Mouse (Mus musculus): ENCODE results near the gene H2-DMb2. TPM values are rescaled to one million over a fixed set of nuclear protein-coding genes. Genes with fewer than 3 reads are reported as not detected.
A peak's percentile ranks its signal among the peaks of the same experiment; 100 is the strongest.

H2-DMb2 gene
- polyA plus RNA-seq, 1 experiment from 2014 or later: 0.40 TPM

DNA sequence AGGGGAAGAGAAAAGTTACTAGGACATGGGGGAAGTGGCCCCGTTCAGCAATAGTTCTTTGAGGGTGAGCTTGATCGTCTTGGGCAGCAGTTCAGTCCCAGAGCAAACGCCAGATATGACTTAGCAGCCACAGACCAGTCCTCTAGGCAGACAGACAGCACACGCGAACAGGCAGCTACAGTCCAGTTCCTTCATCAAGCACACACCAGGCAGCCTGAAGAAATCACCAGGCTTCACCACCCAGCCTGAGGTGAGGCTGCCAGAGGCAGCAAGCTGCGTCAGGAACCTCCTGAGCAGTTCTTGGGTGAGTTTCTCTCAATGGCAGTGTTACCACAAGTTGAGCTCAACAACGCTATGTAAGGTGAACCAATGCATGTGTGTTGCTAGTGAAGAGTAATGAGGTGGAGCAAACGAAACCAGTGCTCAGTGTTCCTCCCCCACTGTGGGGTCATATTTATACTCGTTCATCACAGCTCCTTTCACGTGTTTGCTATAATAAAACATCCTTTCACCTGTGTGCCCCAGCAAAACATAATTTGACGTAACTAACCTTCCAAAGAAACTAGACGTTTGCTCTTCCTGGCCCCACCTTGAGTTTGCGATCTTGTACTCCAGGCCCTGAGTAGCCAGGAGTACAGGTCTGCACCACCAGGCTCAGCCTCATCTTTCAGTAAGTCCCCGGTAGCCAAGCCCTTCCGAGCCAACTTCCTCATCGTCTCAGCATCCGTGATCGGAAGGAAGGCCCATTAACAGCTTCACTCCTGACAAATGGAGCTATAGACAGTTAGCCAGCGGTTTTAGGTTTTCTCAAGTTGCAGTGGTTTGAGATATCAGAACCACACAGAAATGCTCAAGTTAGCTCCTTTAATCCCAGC is 12.8 kb upstream of the H2-DMb2 start:
- H3K9me3 ChIP-seq (replicated peaks): no peaks in the 10 kb centered on the region
- H3K4me3 ChIP-seq: no peak overlapping the region
- no peaks in the 10 kb centered on the region for H3K27me3 ChIP-seq (ENCODE audit: low read depth, poor library complexity, severe bottlenecking)
- DNase-seq (ENCODE audit: low spot score): no peak
- H3K4me1 ChIP-seq: peaks cover 41% of the 10 kb centered on the region
- H3K27ac ChIP-seq: no peak overlapping the region
- peaks cover 12% of the 10 kb centered on the region for H3K36me3 ChIP-seq
- WGBS: 83% methylated on average over 19 of the region's 19 CpGs

DNA sequence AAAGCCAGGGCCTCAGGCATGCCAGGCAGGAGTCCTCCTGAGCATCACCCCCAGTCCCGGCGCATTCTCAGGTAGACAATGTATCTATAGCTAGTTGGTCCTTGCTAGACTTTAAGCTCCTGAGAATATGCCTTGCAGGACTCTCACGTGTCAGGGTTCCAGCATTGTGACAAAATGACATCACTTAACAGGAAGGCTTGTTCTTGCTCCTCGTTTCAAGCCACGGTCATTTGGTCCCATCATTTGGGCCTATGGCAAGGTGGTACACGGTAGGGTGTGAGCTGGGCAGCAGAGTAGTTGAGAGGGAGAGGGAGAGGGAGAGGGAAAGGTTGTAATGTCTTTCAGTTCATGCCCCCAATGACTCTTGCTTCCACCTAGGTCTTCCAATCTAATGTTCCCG is 11.2 kb upstream of the H2-DMb2 start:
- Histone ChIP-seq H3K4me3 (no peak overlapping the region), H3K9me3 (replicated peaks) (no peaks in the 10 kb centered on the region), H3K36me3 (no peaks in the 10 kb centered on the region), H3K4me1 (peaks cover 45% of the 10 kb centered on the region), H3K27me3 (ENCODE audit: low read depth, poor library complexity, severe bottlenecking) (peaks cover 14% of the 10 kb centered on the region), H3K27ac (no peak overlapping the region)
- WGBS: 83% methylated on average over 7 of the region's 7 CpGs
- no peak for DNase-seq (ENCODE audit: low spot score)

DNA sequence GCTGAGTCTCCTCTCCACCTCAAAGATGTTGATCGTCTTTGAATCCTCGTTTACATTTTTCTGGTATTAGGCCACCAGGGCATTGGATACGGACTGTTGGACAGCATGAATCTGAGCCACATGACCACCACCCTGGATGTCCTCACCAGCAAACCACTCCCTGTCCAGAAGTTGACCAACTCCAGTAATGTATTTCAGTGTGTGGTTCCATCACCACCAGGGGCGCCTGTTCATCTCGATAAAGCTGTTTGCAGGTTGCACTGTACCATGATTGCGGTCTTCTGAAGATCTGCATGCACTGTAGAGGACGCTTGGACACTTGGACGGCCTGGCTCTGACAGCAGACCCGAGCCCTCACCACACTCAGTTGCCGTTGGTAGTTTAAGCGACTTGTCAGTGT is 9.8 kb upstream of the H2-DMb2 start:
- 83% methylated on average over 11 of the region's 11 CpGs for WGBS
- Histone ChIP-seq H3K27me3 (ENCODE audit: low read depth, poor library complexity, severe bottlenecking) (peaks cover 27% of the 10 kb centered on the region), H3K9me3 (replicated peaks) (no peaks in the 10 kb centered on the region), H3K4me3 (no peak overlapping the region), H3K4me1 (peaks cover 33% of the 10 kb centered on the region), H3K27ac (no peak overlapping the region), H3K36me3 (no peaks in the 10 kb centered on the region)
- no peak for DNase-seq (ENCODE audit: low spot score)

DNA sequence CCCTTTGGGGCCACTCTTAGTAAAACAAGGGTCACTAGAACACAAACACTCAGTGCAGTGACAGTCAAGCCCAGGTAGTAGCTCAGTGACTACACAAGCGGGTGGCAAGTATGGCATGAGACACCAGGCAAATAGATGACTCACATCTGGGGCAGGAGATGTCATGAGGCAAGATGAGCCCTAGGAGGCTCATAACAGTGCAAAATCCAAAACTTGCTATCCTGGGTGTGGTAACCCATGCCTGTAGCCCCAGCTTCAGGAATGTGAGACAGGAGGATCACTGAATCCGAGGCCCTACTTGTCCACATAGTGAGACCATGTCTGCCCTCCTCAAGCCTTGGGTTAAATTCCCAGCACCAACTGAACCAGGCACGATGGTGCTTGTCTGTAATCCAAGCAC is 8.7 kb upstream of the H2-DMb2 start:
- no peak for DNase-seq (ENCODE audit: low spot score)
- H3K4me3 ChIP-seq: no peak overlapping the region
- WGBS: 83% methylated on average over 3 of the region's 3 CpGs

GRCm38 (mm10) chr17:34135297-34136224 is 7.5 kb upstream of the H2-DMb2 start:
- H3K27ac ChIP-seq: peak overlapping the region; percentile 46; the same call in 1 of the 2 replicates
- 7% methylated on average over 31 of the region's 31 CpGs for WGBS
- peak; percentile 100 for DNase-seq (ENCODE audit: low spot score)

More for the DNA sequence above, 8.7 kb upstream of the H2-DMb2 start:
- Histone ChIP-seq H3K27me3 (ENCODE audit: low read depth, poor library complexity, severe bottlenecking) (peaks cover 39% of the 10 kb centered on the region), H3K36me3 (no peaks in the 10 kb centered on the region), H3K4me1 (peaks cover 26% of the 10 kb centered on the region), H3K27ac (no peak overlapping the region), H3K9me3 (replicated peaks) (no peaks in the 10 kb centered on the region)

GRCm38 (mm10) chr17:34137601-34138000 is 5.5 kb upstream of the H2-DMb2 start:
- Histone ChIP-seq H3K4me3 (no peak overlapping the region), H3K27me3 (ENCODE audit: low read depth, poor library complexity, severe bottlenecking) (peaks cover 60% of the 10 kb centered on the region), H3K9me3 (replicated peaks) (no peaks in the 10 kb centered on the region), H3K36me3 (no peaks in the 10 kb centered on the region), H3K27ac (no peak overlapping the region), H3K4me1 (peaks cover 27% of the 10 kb centered on the region)
- no peak for DNase-seq (ENCODE audit: low spot score)
- WGBS: 75% methylated on average over 7 of the region's 7 CpGs

More at GRCm38 (mm10) chr17:34135297-34136224, 7.5 kb upstream of the H2-DMb2 start:
- Histone ChIP-seq H3K4me1 (peaks cover 25% of the 10 kb centered on the region), H3K4me3 (peak overlapping the region; percentile 48), H3K27me3 (ENCODE audit: low read depth, poor library complexity, severe bottlenecking) (peaks cover 50% of the 10 kb centered on the region), H3K9me3 (replicated peaks) (no peaks in the 10 kb centered on the region), H3K36me3 (no peaks in the 10 kb centered on the region)

DNA sequence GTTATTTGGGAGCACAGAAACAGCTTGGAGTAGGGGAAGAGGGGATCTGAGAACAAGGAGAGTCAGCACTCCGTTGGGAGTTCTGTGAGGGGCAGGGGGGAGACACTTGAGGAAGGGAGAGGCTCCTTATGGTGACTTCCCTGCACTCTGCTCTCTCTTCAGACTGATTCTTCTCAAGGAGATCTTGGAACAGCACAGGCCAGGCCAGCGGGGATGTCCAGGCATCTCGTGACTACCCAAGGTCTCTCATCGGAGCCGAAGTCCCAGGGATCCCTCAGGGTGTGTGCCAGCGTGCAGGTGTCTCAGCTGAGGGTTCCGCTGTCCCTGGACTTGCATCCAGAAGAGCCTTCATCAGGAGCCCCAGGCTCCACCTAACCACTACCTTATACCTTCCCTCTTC is 4.5 kb upstream of the H2-DMb2 start:
- Histone ChIP-seq H3K27me3 (ENCODE audit: low read depth, poor library complexity, severe bottlenecking) (peaks cover 60% of the 10 kb centered on the region), H3K4me3 (peak overlapping the region; percentile 42; the same call in 1 of the 2 replicates), H3K27ac (no peak overlapping the region), H3K9me3 (replicated peaks) (no peaks in the 10 kb centered on the region), H3K36me3 (no peaks in the 10 kb centered on the region), H3K4me1 (peaks cover 36% of the 10 kb centered on the region)
- DNase-seq (ENCODE audit: low spot score): no peak
- 79% methylated on average over 7 of the region's 7 CpGs for WGBS

- DNase-seq (ENCODE audit: low spot score): peak; percentile 58
- peaks cover 60% of the 10 kb centered on the region for H3K27me3 ChIP-seq (ENCODE audit: low read depth, poor library complexity, severe bottlenecking)
- peak overlapping the region; percentile 42 for H3K4me3 ChIP-seq
- no peaks in the 10 kb centered on the region for H3K36me3 ChIP-seq
- H3K27ac ChIP-seq: no peak overlapping the region
- H3K4me1 ChIP-seq: peaks cover 36% of the 10 kb centered on the region
- no peaks in the 10 kb centered on the region for H3K9me3 ChIP-seq (replicated peaks)
- under 1% methylated on average over 16 of the region's 16 CpGs for WGBS
Observed at GRCm38 (mm10) chr17:34139416-34139815, 3.7 kb upstream of the H2-DMb2 start.

GRCm38 (mm10) chr17:34140240-34140639 is 2.9 kb upstream of the H2-DMb2 start:
- WGBS: 10% methylated on average over 5 of the region's 5 CpGs
- Histone ChIP-seq H3K27ac (no peak overlapping the region), H3K27me3 (ENCODE audit: low read depth, poor library complexity, severe bottlenecking) (peaks cover 60% of the 10 kb centered on the region), H3K36me3 (no peaks in the 10 kb centered on the region), H3K9me3 (replicated peaks) (no peaks in the 10 kb centered on the region), H3K4me3 (peak overlapping the region; percentile 42; the same call in 1 of the 2 replicates), H3K4me1 (peaks cover 36% of the 10 kb centered on the region)
- DNase-seq (ENCODE audit: low spot score): no peak

- Histone ChIP-seq H3K27me3 (ENCODE audit: low read depth, poor library complexity, severe bottlenecking) (peaks cover 52% of the 10 kb centered on the region), H3K4me3 (no peak overlapping the region), H3K9me3 (replicated peaks) (no peaks in the 10 kb centered on the region), H3K4me1 (peaks cover 27% of the 10 kb centered on the region), H3K27ac (no peak overlapping the region), H3K36me3 (no peaks in the 10 kb centered on the region)
- DNase-seq (ENCODE audit: low spot score): no peak
- WGBS: 68% methylated on average over 4 of the region's 4 CpGs
Observed at GRCm38 (mm10) chr17:34141448-34141847, 1.7 kb upstream of the H2-DMb2 start.

DNA sequence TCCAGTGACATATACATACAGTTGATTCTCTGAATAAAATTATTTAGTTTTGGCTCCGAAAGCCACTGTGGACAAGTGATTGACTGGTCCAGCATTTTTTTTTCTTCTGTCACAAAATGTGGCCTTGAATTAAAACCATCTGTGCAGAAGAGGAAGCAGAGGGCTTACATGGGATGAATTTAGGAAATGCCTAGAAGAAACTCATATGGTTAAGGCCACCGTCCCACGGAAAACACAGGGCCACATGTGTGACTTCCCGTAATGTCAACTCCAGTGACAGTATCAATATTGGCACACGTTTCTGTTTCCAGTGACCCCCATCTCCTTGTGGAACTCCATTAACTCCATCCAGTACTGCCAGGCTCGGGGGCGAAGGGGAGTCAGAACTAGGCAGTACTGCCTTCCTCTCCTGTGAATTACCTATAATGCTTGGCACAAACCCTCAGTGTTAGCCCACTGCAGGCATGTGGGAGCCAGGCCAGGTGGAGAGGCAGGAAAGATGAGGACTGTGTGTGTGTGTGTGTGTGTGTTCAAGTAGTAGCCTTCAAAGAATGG is 574 bp upstream of the H2-DMb2 start:
- Histone ChIP-seq H3K36me3 (no peaks in the 10 kb centered on the region), H3K4me3 (no peak overlapping the region), H3K9me3 (replicated peaks) (no peaks in the 10 kb centered on the region), H3K27ac (no peak overlapping the region), H3K4me1 (peaks cover 27% of the 10 kb centered on the region), H3K27me3 (ENCODE audit: low read depth, poor library complexity, severe bottlenecking) (peaks cover 41% of the 10 kb centered on the region)
- no peak for DNase-seq (ENCODE audit: low spot score)
- 71% methylated on average over 7 of the region's 7 CpGs for WGBS

DNA sequence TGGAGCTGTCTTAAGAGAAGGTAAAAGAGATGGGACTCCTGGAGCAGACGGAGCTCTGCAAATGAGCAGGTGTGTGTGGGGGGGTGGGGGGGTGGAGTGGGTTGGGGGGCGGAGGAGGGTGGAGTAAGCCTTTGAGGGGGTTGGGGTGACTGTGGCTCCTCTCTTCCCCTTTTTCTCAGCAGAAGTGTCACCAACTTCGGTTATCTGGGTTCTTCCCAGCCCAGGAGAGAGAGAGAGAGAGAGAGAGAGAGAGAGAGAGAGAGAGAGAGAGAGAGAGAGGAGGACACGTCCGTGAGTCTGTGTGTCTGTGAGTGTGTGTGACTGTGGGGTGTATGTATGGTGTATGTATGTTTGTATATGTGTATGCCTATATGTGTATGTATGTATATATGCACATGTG is 354 bp downstream of the H2-DMb2 start:
- WGBS: 74% methylated on average over 5 of the region's 5 CpGs
- H3K27ac ChIP-seq: no peak overlapping the region

More for the DNA sequence above, 354 bp downstream of the H2-DMb2 start:
- no peak for DNase-seq (ENCODE audit: low spot score)
- Histone ChIP-seq H3K27me3 (ENCODE audit: low read depth, poor library complexity, severe bottlenecking) (peaks cover 31% of the 10 kb centered on the region), H3K4me3 (no peak overlapping the region), H3K36me3 (no peaks in the 10 kb centered on the region), H3K4me1 (peaks cover 25% of the 10 kb centered on the region), H3K9me3 (replicated peaks) (no peaks in the 10 kb centered on the region)

All from limb, embryonic 10.5 days (tissue).